Mouse (Mus musculus) thymus, adult 2 months (tissue): ENCODE results near the gene Sspn. TPM values are rescaled to one million over a fixed set of nuclear protein-coding genes. Genes with fewer than 3 reads are reported as not detected.

ENCODE experiments used
- DNase-seq: peaks from one replicate; pipeline ENCODE4 v3.0.0; 2021
- H3K27ac ChIP-seq: fragments of 200-500 bp; 2 replicates; pipeline ENCODE4 v1.5.1; 2012; ENCODE audit warnings: low read length, control low read depth; ENCODE audit not compliant: control insufficient read depth, insufficient read depth
- H3K27me3 ChIP-seq: fragments of 200-500 bp; 2 replicates; pipeline ENCODE4 v1.6.1; 2012; ENCODE audit warnings: mild to moderate bottlenecking, low read length, moderate library complexity, mixed read lengths; ENCODE audit not compliant: control insufficient read depth, insufficient read depth
- H3K36me3 ChIP-seq: fragments of 200-500 bp; 2 replicates; pipeline ENCODE4 v1.6.1; 2012; ENCODE audit warnings: mild to moderate bottlenecking, low read length, moderate library complexity; ENCODE audit not compliant: control insufficient read depth, insufficient read depth
- H3K4me1 ChIP-seq: fragments of 200-500 bp; replicated peaks from 2 replicates; pipeline ENCODE4 v1.6.1; 2012; ENCODE audit warnings: low read length; ENCODE audit not compliant: control insufficient read depth, insufficient read depth
- H3K4me3 ChIP-seq: fragments of 200-500 bp; 2 replicates; pipeline ENCODE4 v1.5.1; 2012; ENCODE audit warnings: mild to moderate bottlenecking, low read length, control low read depth, moderate library complexity; ENCODE audit not compliant: control insufficient read depth, insufficient read depth
- CTCF ChIP-seq: fragments of 200-500 bp; IDR thresholded peaks from 2 replicates; pipeline ENCODE4 v1.5.1; 2012; ENCODE audit warnings: mild to moderate bottlenecking, control low read depth, low read length, moderate library complexity, borderline replicate concordance; ENCODE audit not compliant: control insufficient read depth, poor library complexity, insufficient read depth; ENCODE audit errors: extremely low read depth
- POLR2A ChIP-seq: fragments of 200-500 bp; IDR thresholded peaks from 2 replicates; pipeline ENCODE4 v1.6.1; 2012; ENCODE audit warnings: mild to moderate bottlenecking, low read length, control low read depth, moderate library complexity; ENCODE audit not compliant: control insufficient read depth, poor library complexity, insufficient read depth; ENCODE audit errors: extremely low read depth
- WGBS: fragments of 180-500 bp; shearing (Covaris S2); methylation state at CpG from one replicate; pipeline ENCODE4 v1.1.7; 2018; 5-methylcytosine and 5-hydroxymethylcytosine counted together
- polyA plus RNA-seq: library from polyadenylated mRNA; depleted of rRNA; stranded (reverse); fragments of >200 nt; gene quantifications from 2 replicates; pipeline ENCODE4 v1.2.3, GENCODE M21; 2012

The Sspn gene
- polyA plus RNA-seq, 1 experiment, result 2.9 TPM

GRCm38 (mm10) chr6:145992985-145993384 is 61.5 kb downstream of the Sspn start:
- H3K4me3 ChIP-seq, result no peak overlapping the region
- H3K4me1 ChIP-seq, result peaks cover 2% of the 10 kb centered on the region; the same call in 1 of the 2 replicates
- TF ChIP-seq CTCF, result no peak
- no peak for TF ChIP-seq POLR2A
- no peaks in the 10 kb centered on the region for H3K36me3 ChIP-seq
- H3K27ac ChIP-seq, result no peak overlapping the region
- H3K27me3 ChIP-seq, result no peaks in the 10 kb centered on the region
- 56% methylated on average over 10 of the region's 10 CpGs for WGBS
- no peak for DNase-seq

GRCm38 (mm10) chr6:145998314-145999007 is 67.0 kb downstream of the Sspn start:
- H3K4me1 ChIP-seq, result peaks cover 8% of the 10 kb centered on the region
- no peak overlapping the region for H3K4me3 ChIP-seq
- H3K27me3 ChIP-seq, result no peaks in the 10 kb centered on the region
- DNase-seq, result no peak
- no peak for TF ChIP-seq CTCF
- no peaks in the 10 kb centered on the region for H3K36me3 ChIP-seq
- no peak overlapping the region for H3K27ac ChIP-seq
- WGBS, result 63% methylated on average over 13 of the region's 13 CpGs

- Histone ChIP-seq H3K27ac (no peak overlapping the region), H3K36me3 (no peaks in the 10 kb centered on the region), H3K27me3 (no peaks in the 10 kb centered on the region), H3K4me1 (peaks cover 14% of the 10 kb centered on the region), H3K4me3 (no peak overlapping the region)
- WGBS, result 97% methylated on average over 1 of the region's 1 CpGs
- DNase-seq, result no peak
- TF ChIP-seq CTCF, result no peak
- TF ChIP-seq POLR2A, result no peak
These were observed 69.3 kb downstream of the Sspn start for GRCm38 (mm10) chr6:146000767-146001166.

- no peak for DNase-seq
- H3K4me1 ChIP-seq, result peaks cover 18% of the 10 kb centered on the region
- H3K4me3 ChIP-seq, result no peak overlapping the region
- TF ChIP-seq POLR2A (no peak), CTCF (no peak)
- no peaks in the 10 kb centered on the region for H3K27me3 ChIP-seq
- no peak overlapping the region for H3K27ac ChIP-seq
- WGBS, result 88% methylated on average over 22 of the region's 22 CpGs
- no peaks in the 10 kb centered on the region for H3K36me3 ChIP-seq
These were observed 70.2 kb downstream of the Sspn start for GRCm38 (mm10) chr6:146001396-146002191.

- 95% methylated on average over 3 of the region's 3 CpGs for WGBS
- TF ChIP-seq POLR2A (no peak), CTCF (no peak)
- no peak for DNase-seq
- H3K4me1 ChIP-seq, result peaks cover 10% of the 10 kb centered on the region
- H3K27me3 ChIP-seq, result no peaks in the 10 kb centered on the region
- H3K4me3 ChIP-seq, result no peak overlapping the region
- H3K36me3 ChIP-seq, result no peaks in the 10 kb centered on the region
- no peak overlapping the region for H3K27ac ChIP-seq
These were observed 72.7 kb downstream of the Sspn start for GRCm38 (mm10) chr6:146004174-146004601.

GRCm38 (mm10) chr6:146005129-146005886 is 73.9 kb downstream of the Sspn start:
- Histone ChIP-seq H3K4me1 (peaks cover 10% of the 10 kb centered on the region), H3K36me3 (no peaks in the 10 kb centered on the region), H3K27ac (no peak overlapping the region), H3K4me3 (no peak overlapping the region), H3K27me3 (no peaks in the 10 kb centered on the region)
- TF ChIP-seq POLR2A (no peak), CTCF (no peak)
- DNase-seq, result no peak
- WGBS, result 51% methylated on average over 11 of the region's 11 CpGs
